Mouse (Mus musculus): ENCODE measurements at regions not wholly inside any gene's neighbourhood (a gene's known extent, or its start where the extent isn't known, plus 50 kb on each side); places are given as distances from the start of the nearest gene placed in this dataset.

DNA sequence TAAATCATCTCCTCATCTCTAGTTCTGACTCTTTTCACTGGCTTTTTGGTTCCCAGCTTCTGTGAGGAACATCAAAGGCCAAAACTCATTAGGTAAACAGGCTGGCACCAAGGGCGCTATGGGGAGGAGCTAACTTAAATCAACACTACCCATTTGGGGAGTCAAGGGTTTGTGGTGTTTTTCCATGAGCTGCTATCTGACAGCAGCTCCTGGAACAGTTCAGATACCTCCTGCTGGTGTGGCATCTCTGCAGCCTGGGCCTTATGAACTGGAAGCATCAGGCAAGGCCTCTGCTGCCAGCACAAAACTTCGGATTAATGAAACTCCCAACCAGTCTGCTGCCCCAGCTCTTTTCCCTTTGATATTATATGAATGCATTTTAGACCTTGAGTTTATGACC, 328.8 kb downstream of the Gm11361 start:
- Histone ChIP-seq H3K9me3 (ENCODE audit: control insufficient read depth, low read length) (no peaks in the 10 kb centered on the region), H3K27me3 (ENCODE audit: control insufficient read depth, insufficient read depth, low read length) (no peaks in the 10 kb centered on the region), H3K9ac (ENCODE audit: low read length) (no peak overlapping the region), H3K4me1 (replicated peaks; ENCODE audit: control insufficient read depth, insufficient read depth, low read length) (no peaks in the 10 kb centered on the region), H3K4me3 (ENCODE audit: low read depth, low read length) (no peak overlapping the region), H3K4me2 (ENCODE audit: low read depth, low read length, severe bottlenecking) (no peak overlapping the region), H3K36me3 (ENCODE audit: control insufficient read depth, insufficient read depth, low read length) (no peaks in the 10 kb centered on the region), H3K27ac (ENCODE audit: low read depth, low read length) (no peak overlapping the region)
- ATAC-seq (replicated peaks; ENCODE audit: low FRiP score) (no peak), DNase-seq (ENCODE audit: low spot score) (no peak)
- 83% methylated on average over 2 of the region's 2 CpGs for WGBS

DNA sequence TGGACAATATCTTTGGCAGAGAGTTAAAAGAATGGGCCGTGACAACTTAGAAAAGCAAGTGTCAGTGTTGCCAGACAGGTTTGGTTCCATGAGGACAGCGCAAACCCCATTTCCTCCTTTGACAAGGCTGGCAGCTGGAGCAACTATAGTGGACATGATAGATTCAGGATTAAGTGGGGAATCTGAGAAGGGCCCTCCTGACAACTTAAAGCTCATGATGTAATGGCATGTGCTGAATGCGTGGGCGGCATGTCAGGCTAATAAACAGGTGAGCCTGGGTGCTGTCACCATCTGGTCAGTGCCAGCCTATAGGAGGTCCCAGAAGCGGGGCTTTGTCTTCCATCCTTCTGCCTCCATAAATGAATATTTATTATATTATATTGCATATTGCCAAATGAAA, 326.3 kb downstream of the Gm11361 start:
- Histone ChIP-seq H3K4me3 (ENCODE audit: low read depth, low read length) (no peak overlapping the region), H3K9ac (ENCODE audit: low read length) (no peak overlapping the region), H3K36me3 (ENCODE audit: control insufficient read depth, insufficient read depth, low read length) (no peaks in the 10 kb centered on the region), H3K4me1 (replicated peaks; ENCODE audit: control insufficient read depth, insufficient read depth, low read length) (no peaks in the 10 kb centered on the region), H3K27ac (ENCODE audit: low read depth, low read length) (no peak overlapping the region), H3K4me2 (ENCODE audit: low read depth, low read length, severe bottlenecking) (no peak overlapping the region), H3K9me3 (ENCODE audit: control insufficient read depth, low read length) (no peaks in the 10 kb centered on the region), H3K27me3 (ENCODE audit: control insufficient read depth, insufficient read depth, low read length) (no peaks in the 10 kb centered on the region)
- no peak for ATAC-seq (replicated peaks; ENCODE audit: low FRiP score)
- DNase-seq (ENCODE audit: low spot score) = no peak
- WGBS = 88% methylated on average over 5 of the region's 5 CpGs

GRCm38 (mm10) chr13:28575202-28575851, 318.0 kb downstream of the Gm11361 start:
- Histone ChIP-seq H3K9ac (ENCODE audit: low read length) (no peak overlapping the region), H3K4me3 (ENCODE audit: low read depth, low read length) (no peak overlapping the region), H3K36me3 (ENCODE audit: control insufficient read depth, insufficient read depth, low read length) (no peaks in the 10 kb centered on the region), H3K9me3 (ENCODE audit: control insufficient read depth, low read length) (no peaks in the 10 kb centered on the region), H3K27ac (ENCODE audit: low read depth, low read length) (no peak overlapping the region), H3K4me2 (ENCODE audit: low read depth, low read length, severe bottlenecking) (no peak overlapping the region), H3K4me1 (replicated peaks; ENCODE audit: control insufficient read depth, insufficient read depth, low read length) (no peaks in the 10 kb centered on the region), H3K27me3 (ENCODE audit: control insufficient read depth, insufficient read depth, low read length) (no peaks in the 10 kb centered on the region)
- WGBS = 67% methylated on average over 9 of the region's 9 CpGs
- ATAC-seq (replicated peaks; ENCODE audit: low FRiP score) (no peak), DNase-seq (ENCODE audit: low spot score) (no peak)

DNA sequence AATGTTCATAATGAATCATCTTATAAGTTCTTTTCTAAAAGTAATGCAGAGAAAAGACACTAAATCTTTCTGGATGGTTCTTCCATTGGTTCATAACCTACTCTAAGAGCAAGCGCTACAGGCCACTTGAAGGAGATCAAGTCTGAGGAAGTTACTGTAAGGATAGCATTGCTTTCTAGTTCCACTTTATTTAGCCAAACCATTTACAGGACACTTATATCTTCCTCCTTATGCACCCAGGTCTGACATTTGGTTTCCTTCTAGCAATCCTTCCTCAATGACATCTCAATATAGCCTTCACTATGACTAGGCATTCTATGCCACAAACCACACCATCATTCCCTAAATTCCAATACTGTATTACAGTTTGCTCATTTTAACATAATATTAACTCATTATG, 316.0 kb downstream of the Gm11361 start:
- no peaks in the 10 kb centered on the region for H3K4me1 ChIP-seq (replicated peaks; ENCODE audit: control insufficient read depth, insufficient read depth, low read length)
- no peaks in the 10 kb centered on the region for H3K36me3 ChIP-seq (ENCODE audit: control insufficient read depth, insufficient read depth, low read length)
- DNase-seq (ENCODE audit: low spot score) (no peak), ATAC-seq (replicated peaks; ENCODE audit: low FRiP score) (no peak)
- H3K4me2 ChIP-seq (ENCODE audit: low read depth, low read length, severe bottlenecking) = no peak overlapping the region
- WGBS = 100% methylated on average over 1 of the region's 1 CpGs
- no peaks in the 10 kb centered on the region for H3K27me3 ChIP-seq (ENCODE audit: control insufficient read depth, insufficient read depth, low read length)
- H3K9ac ChIP-seq (ENCODE audit: low read length) = no peak overlapping the region
- H3K4me3 ChIP-seq (ENCODE audit: low read depth, low read length) = no peak overlapping the region
- H3K9me3 ChIP-seq (ENCODE audit: control insufficient read depth, low read length) = no peaks in the 10 kb centered on the region
- H3K27ac ChIP-seq (ENCODE audit: low read depth, low read length) = no peak overlapping the region

- H3K27me3 ChIP-seq (ENCODE audit: control insufficient read depth, insufficient read depth, low read length) = no peaks in the 10 kb centered on the region
- DNase-seq (ENCODE audit: low spot score) (no peak), ATAC-seq (replicated peaks; ENCODE audit: low FRiP score) (no peak)
- WGBS = 92% methylated on average over 1 of the region's 1 CpGs
- H3K27ac ChIP-seq (ENCODE audit: low read depth, low read length) = no peak overlapping the region
- no peak overlapping the region for H3K4me3 ChIP-seq (ENCODE audit: low read depth, low read length)
- no peaks in the 10 kb centered on the region for H3K9me3 ChIP-seq (ENCODE audit: control insufficient read depth, low read length)
- H3K9ac ChIP-seq (ENCODE audit: low read length) = no peak overlapping the region
- no peaks in the 10 kb centered on the region for H3K36me3 ChIP-seq (ENCODE audit: control insufficient read depth, insufficient read depth, low read length)
- H3K4me2 ChIP-seq (ENCODE audit: low read depth, low read length, severe bottlenecking) = no peak overlapping the region
- no peaks in the 10 kb centered on the region for H3K4me1 ChIP-seq (replicated peaks; ENCODE audit: control insufficient read depth, insufficient read depth, low read length)
Measured at GRCm38 (mm10) chr13:28572448-28572847, 315.1 kb downstream of the Gm11361 start.

DNA sequence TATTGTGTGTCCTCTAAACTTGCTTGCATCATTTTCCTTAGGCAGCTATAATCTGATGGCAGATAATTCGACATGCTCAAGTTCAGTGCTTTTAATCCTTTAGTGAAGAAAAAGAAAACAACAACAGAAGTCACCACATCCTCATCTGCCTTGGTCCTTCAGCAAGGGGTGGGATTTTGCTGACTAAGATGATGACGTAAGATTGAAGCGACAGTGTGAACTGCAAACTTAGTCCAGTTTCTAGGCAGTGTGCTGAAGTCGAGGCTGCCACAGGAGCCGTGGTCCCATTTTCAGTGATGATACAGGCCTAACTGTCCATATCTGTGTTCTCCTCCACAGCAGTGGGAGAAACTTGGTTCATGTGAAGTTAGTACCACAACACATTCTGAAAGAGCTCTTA, 314.4 kb downstream of the Gm11361 start:
- Histone ChIP-seq H3K4me3 (ENCODE audit: low read depth, low read length) (no peak overlapping the region), H3K27ac (ENCODE audit: low read depth, low read length) (no peak overlapping the region), H3K9ac (ENCODE audit: low read length) (no peak overlapping the region), H3K4me2 (ENCODE audit: low read depth, low read length, severe bottlenecking) (no peak overlapping the region), H3K36me3 (ENCODE audit: control insufficient read depth, insufficient read depth, low read length) (no peaks in the 10 kb centered on the region), H3K9me3 (ENCODE audit: control insufficient read depth, low read length) (no peaks in the 10 kb centered on the region), H3K4me1 (replicated peaks; ENCODE audit: control insufficient read depth, insufficient read depth, low read length) (no peaks in the 10 kb centered on the region), H3K27me3 (ENCODE audit: control insufficient read depth, insufficient read depth, low read length) (no peaks in the 10 kb centered on the region)
- no peak for ATAC-seq (replicated peaks; ENCODE audit: low FRiP score)
- WGBS = 86% methylated on average over 5 of the region's 5 CpGs
- DNase-seq (ENCODE audit: low spot score) = no peak

- no peak overlapping the region for H3K9ac ChIP-seq (ENCODE audit: low read length)
- H3K4me1 ChIP-seq (replicated peaks; ENCODE audit: control insufficient read depth, insufficient read depth, low read length) = no peaks in the 10 kb centered on the region
- H3K27ac ChIP-seq (ENCODE audit: low read depth, low read length) = no peak overlapping the region
- ATAC-seq (replicated peaks; ENCODE audit: low FRiP score) (no peak), DNase-seq (ENCODE audit: low spot score) (no peak)
- no peaks in the 10 kb centered on the region; the same call in 1 of the 2 replicates for H3K9me3 ChIP-seq (ENCODE audit: control insufficient read depth, low read length)
- H3K36me3 ChIP-seq (ENCODE audit: control insufficient read depth, insufficient read depth, low read length) = no peaks in the 10 kb centered on the region
- H3K4me3 ChIP-seq (ENCODE audit: low read depth, low read length) = no peak overlapping the region
- H3K4me2 ChIP-seq (ENCODE audit: low read depth, low read length, severe bottlenecking) = no peak overlapping the region
- 94% methylated on average over 2 of the region's 2 CpGs for WGBS
- no peaks in the 10 kb centered on the region for H3K27me3 ChIP-seq (ENCODE audit: control insufficient read depth, insufficient read depth, low read length)
Measured at GRCm38 (mm10) chr13:28563585-28563984, 306.3 kb downstream of the Gm11361 start.

DNA sequence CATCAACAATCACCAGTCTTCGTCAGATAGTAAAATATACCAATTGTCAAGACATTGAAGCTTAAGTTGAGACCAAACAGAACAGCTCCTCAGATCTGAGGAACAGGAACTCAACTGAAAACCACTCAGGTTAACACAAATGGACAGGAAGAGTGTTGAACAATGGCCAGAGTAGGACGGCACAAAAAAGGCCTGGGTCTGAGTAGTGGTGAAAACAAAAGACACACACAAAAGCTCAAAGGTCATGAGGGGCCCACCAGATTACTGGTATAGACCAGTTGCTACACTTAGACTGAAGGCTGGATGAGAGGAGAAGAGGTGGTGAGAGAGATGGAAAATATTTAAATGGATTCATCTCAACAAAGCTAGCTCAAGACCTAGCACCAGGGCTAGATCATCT, 302.8 kb downstream of the Gm11361 start:
- H3K27ac ChIP-seq (ENCODE audit: low read depth, low read length) = no peak overlapping the region
- H3K9me3 ChIP-seq (ENCODE audit: control insufficient read depth, low read length) = no peaks in the 10 kb centered on the region; the same call in 1 of the 2 replicates
- no peaks in the 10 kb centered on the region for H3K27me3 ChIP-seq (ENCODE audit: control insufficient read depth, insufficient read depth, low read length)
- H3K36me3 ChIP-seq (ENCODE audit: control insufficient read depth, insufficient read depth, low read length) = no peaks in the 10 kb centered on the region
- no peak overlapping the region for H3K4me2 ChIP-seq (ENCODE audit: low read depth, low read length, severe bottlenecking)
- no peak for ATAC-seq (replicated peaks; ENCODE audit: low FRiP score)
- 55% methylated on average over 2 of the region's 2 CpGs for WGBS
- H3K4me1 ChIP-seq (replicated peaks; ENCODE audit: control insufficient read depth, insufficient read depth, low read length) = no peaks in the 10 kb centered on the region
- no peak overlapping the region for H3K9ac ChIP-seq (ENCODE audit: low read length)
- H3K4me3 ChIP-seq (ENCODE audit: low read depth, low read length) = no peak overlapping the region
- DNase-seq (ENCODE audit: low spot score) = no peak

- DNase-seq (ENCODE audit: low spot score) (no peak), ATAC-seq (replicated peaks; ENCODE audit: low FRiP score) (no peak)
- H3K9me3 ChIP-seq (ENCODE audit: control insufficient read depth, low read length) = no peaks in the 10 kb centered on the region
- no peaks in the 10 kb centered on the region for H3K36me3 ChIP-seq (ENCODE audit: control insufficient read depth, insufficient read depth, low read length)
- no peak overlapping the region for H3K9ac ChIP-seq (ENCODE audit: low read length)
- 88% methylated on average over 4 of the region's 4 CpGs for WGBS
- no peak overlapping the region for H3K4me2 ChIP-seq (ENCODE audit: low read depth, low read length, severe bottlenecking)
- H3K4me1 ChIP-seq (replicated peaks; ENCODE audit: control insufficient read depth, insufficient read depth, low read length) = no peaks in the 10 kb centered on the region
- no peak overlapping the region for H3K4me3 ChIP-seq (ENCODE audit: low read depth, low read length)
- H3K27me3 ChIP-seq (ENCODE audit: control insufficient read depth, insufficient read depth, low read length) = no peaks in the 10 kb centered on the region
- no peak overlapping the region for H3K27ac ChIP-seq (ENCODE audit: low read depth, low read length)
Measured at GRCm38 (mm10) chr13:28557032-28557570, 299.8 kb downstream of the Gm11361 start.

All from forebrain, embryonic 11.5 days (tissue).